Mouse (Mus musculus): ENCODE results near the gene Gm8237.
"Not testable (repeated sequence)": the region's sequence is repeated elsewhere in the genome, so short reads cannot be mapped to it uniquely, and the experiment has no call there.

Gene Gm8237

DNA sequence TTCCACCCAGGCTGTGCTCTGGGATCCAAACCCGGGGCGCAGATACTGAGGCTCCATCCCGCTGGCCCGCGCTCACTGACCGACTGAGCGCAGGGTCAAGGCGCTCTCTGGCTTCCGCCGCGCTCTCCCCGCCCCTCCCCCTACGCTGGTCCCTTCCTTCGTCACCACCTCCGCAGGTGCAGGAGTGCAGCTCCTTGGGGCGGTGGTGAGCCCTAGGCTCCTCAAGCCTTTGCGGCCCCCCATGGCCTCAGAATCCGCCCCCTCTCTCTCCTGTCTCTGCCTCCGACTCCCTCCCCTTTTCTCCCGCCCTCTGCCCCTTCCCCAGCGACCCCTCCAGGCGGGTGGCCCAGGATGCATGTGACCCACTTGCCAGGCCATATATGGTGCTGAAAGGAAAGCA, at the start of gene Gm8237:
TSS of gene Gm8237 (minus strand) at position 142 of the 400 bp plus-strand sequence.
- ATAC-seq (ENCODE audit: low TSS enrichment) = not testable (repeated sequence)

DNA sequence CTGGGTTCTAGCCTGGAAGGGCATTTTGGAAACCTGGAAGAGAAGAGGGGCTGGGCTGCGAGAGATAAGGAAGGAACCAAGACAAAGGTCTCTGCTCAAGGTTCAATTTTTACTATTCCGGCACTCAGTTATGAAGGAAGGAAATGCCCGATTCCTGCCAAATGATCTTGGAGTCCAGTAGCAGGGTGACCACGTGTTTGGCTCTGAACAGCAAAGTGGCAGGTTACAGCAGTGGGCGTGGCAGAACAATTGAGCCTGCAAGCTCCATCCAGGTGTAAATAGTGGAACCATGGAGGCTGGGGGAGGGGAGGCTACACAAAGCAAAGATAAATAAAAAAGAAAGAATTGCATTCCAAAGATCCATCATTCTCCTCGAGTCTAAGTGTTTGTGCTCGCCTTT, 43.1 kb upstream of the Gm8237 start:
- not testable (repeated sequence) for ATAC-seq (ENCODE audit: low TSS enrichment)

DNA sequence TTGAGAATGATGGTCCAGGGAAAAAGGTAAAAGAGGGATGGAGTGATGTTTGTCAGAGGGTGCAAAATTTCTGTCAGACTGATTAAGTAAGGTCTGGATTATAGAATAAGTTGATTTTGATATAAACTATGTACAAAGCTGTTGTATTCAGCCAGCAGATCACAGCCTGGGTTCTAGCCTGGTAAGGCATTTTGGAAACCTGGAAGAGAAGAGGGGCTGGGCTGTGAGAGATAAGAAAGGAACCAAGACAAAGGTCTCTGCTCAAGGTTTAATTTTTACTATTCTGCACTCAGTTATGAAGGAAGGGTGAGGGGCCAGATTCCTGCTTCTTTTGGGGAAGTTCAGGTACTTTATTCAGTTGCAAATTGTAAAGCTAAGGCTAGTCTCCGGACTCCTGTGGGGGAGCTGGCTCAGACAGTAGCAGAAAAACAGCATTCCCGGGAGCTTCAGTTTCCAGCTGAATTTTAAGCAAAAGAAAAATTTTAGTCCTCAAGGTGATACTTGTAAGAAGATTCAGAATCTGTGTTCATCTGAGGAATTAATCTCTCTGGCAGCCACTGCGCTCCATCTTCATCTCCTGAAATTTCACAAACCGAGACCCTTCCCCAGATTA, 38.3 kb upstream of the Gm8237 start:
- ATAC-seq (ENCODE audit: low TSS enrichment) = not testable (repeated sequence)

DNA sequence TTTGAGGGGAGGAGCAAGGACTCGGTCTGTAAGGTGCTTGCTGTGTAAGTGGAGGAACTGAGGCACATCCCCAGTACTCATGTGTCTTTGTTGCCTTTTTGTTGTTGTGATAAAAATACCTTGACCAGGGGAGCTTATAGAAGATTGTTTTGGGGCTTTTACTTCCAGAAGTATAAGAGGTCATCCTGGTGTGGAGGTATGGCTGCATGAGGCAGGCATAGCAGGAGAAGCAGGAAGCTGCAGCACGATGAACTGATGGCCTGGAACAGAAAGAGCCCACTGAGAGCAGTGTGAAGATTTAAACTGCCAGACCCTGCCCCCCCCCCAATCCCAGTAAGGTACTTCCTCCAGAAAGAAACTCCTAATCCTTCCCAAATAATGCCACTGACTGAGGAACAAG, 33.5 kb upstream of the Gm8237 start:
- not testable (repeated sequence) for ATAC-seq (ENCODE audit: low TSS enrichment)

DNA sequence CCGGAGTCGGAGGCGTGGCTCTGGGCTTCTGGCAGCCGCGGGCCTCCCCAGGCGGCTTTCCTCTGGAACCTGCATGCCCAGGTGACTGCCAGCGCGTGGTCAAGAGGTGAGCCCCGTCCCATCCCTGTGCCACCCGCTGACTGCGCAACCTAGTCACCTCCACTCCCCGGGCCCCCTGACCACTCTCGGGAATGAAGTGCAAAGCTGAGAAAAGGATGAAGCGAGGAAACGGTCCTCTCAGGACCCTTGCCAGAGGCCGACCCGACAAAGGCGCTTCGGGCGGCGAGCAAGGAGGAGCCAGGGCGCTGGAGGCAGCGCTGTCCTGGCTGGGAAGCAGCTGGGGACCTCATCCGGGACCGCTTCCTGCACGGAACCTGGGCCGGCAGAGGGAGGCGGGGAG, 391 bp downstream of the Gm8237 start:
- not testable (repeated sequence) for ATAC-seq (ENCODE audit: low TSS enrichment)

DNA sequence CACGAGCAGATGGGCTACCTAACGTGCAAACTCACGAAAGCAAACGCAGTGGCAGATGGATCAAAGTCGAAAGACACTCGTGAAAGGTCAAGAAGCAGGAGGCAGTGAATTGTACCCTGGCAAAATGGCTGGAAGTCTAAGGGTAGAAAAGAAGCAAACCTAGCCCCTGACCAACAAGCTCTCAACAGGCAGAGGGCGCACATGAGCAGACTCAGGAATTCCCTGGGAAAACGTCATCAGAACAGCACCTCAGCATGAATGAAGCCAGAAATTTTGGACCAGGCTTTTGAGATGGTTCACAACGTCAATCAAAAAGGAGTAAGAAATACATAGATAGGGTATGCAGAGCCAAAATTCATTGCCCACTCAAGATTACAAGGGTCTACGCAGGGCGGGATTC, 1.0 kb downstream of the Gm8237 start:
- not testable (repeated sequence) for ATAC-seq (ENCODE audit: low TSS enrichment)

DNA sequence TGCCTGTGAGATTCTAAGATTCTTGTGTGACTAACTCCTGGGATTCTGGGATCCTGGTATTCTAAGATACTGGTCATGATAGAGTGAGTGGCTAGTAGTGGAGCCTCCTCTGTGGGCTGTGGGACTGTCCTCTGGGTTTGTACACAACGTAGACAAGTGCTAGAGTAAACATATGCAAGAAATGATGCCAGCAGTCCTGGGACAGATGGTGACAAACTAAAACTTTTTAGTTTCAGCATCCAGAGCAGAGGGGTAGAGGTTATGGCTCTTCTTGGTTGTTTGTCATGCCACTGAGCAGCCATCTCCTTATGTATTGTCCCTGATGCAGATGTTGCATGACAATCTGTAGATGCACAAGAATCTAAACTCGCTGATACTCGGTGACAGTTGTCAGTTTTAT, 24.3 kb downstream of the Gm8237 start:
- not testable (repeated sequence) for ATAC-seq (ENCODE audit: low TSS enrichment)

DNA sequence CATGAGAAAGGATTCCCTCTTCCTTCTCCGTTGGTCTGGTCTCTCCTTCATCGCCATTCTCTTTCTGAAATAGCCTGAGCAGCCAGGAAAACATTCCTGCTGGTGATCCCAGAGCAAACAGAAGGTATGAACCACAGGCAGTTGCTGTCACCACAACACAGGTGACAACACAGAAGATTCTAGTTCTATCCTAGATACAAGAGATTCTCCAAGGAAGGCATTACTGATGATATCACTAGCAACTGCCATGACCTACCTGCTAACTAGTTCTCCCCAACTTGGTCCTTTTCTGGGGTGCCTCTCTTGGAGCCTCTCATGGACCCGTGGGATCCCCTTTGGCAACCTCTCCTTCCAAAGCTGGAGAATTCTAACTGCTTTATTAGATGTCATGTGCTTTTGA, 50.0 kb downstream of the Gm8237 start, which contains the start of gene Gm3424:
TSS of gene Gm3424 (minus strand) at position 101 of the 400 bp plus-strand sequence.
- not testable (repeated sequence) for ATAC-seq (ENCODE audit: low TSS enrichment)

DNA sequence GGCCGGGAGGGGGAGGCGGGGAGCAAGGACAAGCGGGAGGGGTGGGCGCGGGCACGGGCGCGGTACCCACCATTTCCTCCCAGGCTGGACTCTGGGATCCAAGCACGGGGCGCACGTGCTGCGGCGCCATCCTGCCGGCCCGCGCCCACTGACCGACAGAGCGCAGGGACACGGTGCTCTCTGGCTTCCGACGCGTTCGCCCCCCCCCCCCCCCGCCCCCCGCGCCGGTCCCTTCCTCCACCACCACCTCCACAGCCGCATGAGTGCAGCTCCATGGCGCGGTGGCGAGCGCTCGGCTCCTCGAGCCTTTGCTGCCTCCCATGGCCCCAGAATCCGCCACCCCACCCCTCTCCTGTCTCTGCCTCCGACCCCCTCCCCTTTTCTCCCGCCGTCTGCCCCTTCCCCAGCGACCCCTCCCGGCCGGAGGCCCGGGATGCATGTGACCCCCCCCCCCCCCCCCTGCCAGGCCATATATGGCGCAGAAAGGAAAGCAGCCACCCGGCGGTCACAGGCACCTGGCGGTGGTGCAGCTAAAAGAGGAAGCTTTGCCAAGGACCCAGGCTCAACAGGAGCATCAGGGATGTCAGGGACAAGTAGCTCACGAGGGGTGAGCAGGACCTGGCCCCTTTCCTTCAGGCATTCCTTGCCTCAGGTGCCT, 67.4 kb downstream of the Gm8237 start:
- ATAC-seq (ENCODE audit: low TSS enrichment) = not testable (repeated sequence)

Measured in frontal cortex, adult (tissue).